Mouse (Mus musculus) hindbrain, embryonic 15.5 days (tissue): ENCODE measurements at regions not wholly inside any gene's neighbourhood (a gene's known extent, or its start where the extent isn't known, plus 50 kb on each side); places are given as distances from the start of the nearest gene placed in this dataset.

Experiments used
- ATAC-seq: fragments of 200-750 bp; cut with Nextera tagmentation; 2 replicates; pipeline ENCODE4 v1.8.0; 2017; ENCODE audit warnings: low read depth, moderate number of reproducible peaks, moderate TSS enrichment; ENCODE audit not compliant: low FRiP score
- H3K27ac ChIP-seq: fragments of 300-500 bp; sonication (generic); replicated peaks from 2 replicates; pipeline ENCODE4 v1.5.1; 2015; ENCODE audit warnings: mild to moderate bottlenecking, inconsistent platforms
- H3K27me3 ChIP-seq: fragments of 300-500 bp; sonication (generic); 2 replicates; pipeline ENCODE4 v1.6.1; 2015; ENCODE audit warnings: control low read depth, inconsistent platforms
- H3K36me3 ChIP-seq: fragments of 300-500 bp; sonication (generic); 2 replicates; pipeline ENCODE4 v1.6.1; 2015; ENCODE audit warnings: control low read depth, inconsistent platforms
- H3K4me1 ChIP-seq: fragments of 300-500 bp; sonication (generic); replicated peaks from 2 replicates; pipeline ENCODE4 v1.6.1; 2015; ENCODE audit warnings: control low read depth, inconsistent platforms
- H3K4me2 ChIP-seq: fragments of 300-500 bp; sonication (generic); 2 replicates; pipeline ENCODE4 v1.6.1; 2015; ENCODE audit warnings: moderate library complexity, mild to moderate bottlenecking, inconsistent platforms
- H3K4me3 ChIP-seq: fragments of 300-500 bp; sonication (generic); 2 replicates; pipeline ENCODE4 v1.5.1; 2015; ENCODE audit warnings: mild to moderate bottlenecking, inconsistent platforms
- H3K9ac ChIP-seq: fragments of 300-500 bp; sonication (generic); 2 replicates; pipeline ENCODE4 v1.6.1; 2015; ENCODE audit warnings: inconsistent platforms
- H3K9me3 ChIP-seq: fragments of 300-500 bp; sonication (generic); 2 replicates; pipeline ENCODE4 v1.6.1; 2016; ENCODE audit warnings: control low read depth, inconsistent platforms
- WGBS: fragments of 180-500 bp; shearing (Covaris S2); methylation state at CpG from one replicate; pipeline ENCODE4 v1.1.7; 2015; 5-methylcytosine and 5-hydroxymethylcytosine counted together

- ATAC-seq: peak; percentile 15; the same call in 1 of the 2 replicates
- Histone ChIP-seq H3K9me3 (no peaks in the 10 kb centered on the region), H3K27ac (no peak overlapping the region), H3K27me3 (no peaks in the 10 kb centered on the region), H3K4me1 (no peaks in the 10 kb centered on the region), H3K4me3 (peak overlapping the region; percentile 23; the same call in 1 of the 2 replicates), H3K4me2 (peak overlapping the region; percentile 47; the same call in 1 of the 2 replicates), H3K36me3 (no peaks in the 10 kb centered on the region), H3K9ac (no peak overlapping the region)
- 54% methylated on average over 5 of the region's 5 CpGs for WGBS
These were observed 82.1 kb upstream of the Rasgrf1 start for GRCm38 (mm10) chr9:89827564-89827963.

GRCm38 (mm10) chr9:89826712-89827548, 82.8 kb upstream of the Rasgrf1 start:
- Histone ChIP-seq H3K4me1 (peaks cover 1% of the 10 kb centered on the region), H3K27me3 (no peaks in the 10 kb centered on the region), H3K4me3 (peak overlapping the region; percentile 23), H3K36me3 (no peaks in the 10 kb centered on the region), H3K4me2 (peak overlapping the region; percentile 47), H3K9me3 (no peaks in the 10 kb centered on the region), H3K9ac (no peak overlapping the region), H3K27ac (no peak overlapping the region)
- 31% methylated on average over 24 of the region's 24 CpGs for WGBS
- peak; percentile 89 for ATAC-seq

- 0 out of 2 replicates have a peak, but pooled peaks have one; percentile 24 for ATAC-seq
- no peak overlapping the region for H3K9ac ChIP-seq
- H3K27ac ChIP-seq: peak overlapping the region; percentile 73
- WGBS: 75% methylated on average over 4 of the region's 4 CpGs
- H3K4me1 ChIP-seq: peaks cover 15% of the 10 kb centered on the region
- H3K4me3 ChIP-seq: no peak overlapping the region
- no peaks in the 10 kb centered on the region for H3K9me3 ChIP-seq
- H3K27me3 ChIP-seq: no peaks in the 10 kb centered on the region
- H3K4me2 ChIP-seq: 0 out of 2 replicates have a peak overlapping the region, but pooled peaks have one; percentile 21
- no peaks in the 10 kb centered on the region for H3K36me3 ChIP-seq
These were observed 83.6 kb upstream of the Ankrd34c start for GRCm38 (mm10) chr9:89821853-89822243.

GRCm38 (mm10) chr9:89821109-89821852, 83.0 kb upstream of the Ankrd34c start:
- Histone ChIP-seq H3K9ac (no peak overlapping the region), H3K4me2 (peak overlapping the region; percentile 21; the same call in 1 of the 2 replicates), H3K27me3 (no peaks in the 10 kb centered on the region), H3K27ac (peak overlapping the region; percentile 73), H3K9me3 (no peaks in the 10 kb centered on the region), H3K4me3 (no peak overlapping the region), H3K36me3 (no peaks in the 10 kb centered on the region), H3K4me1 (peaks cover 15% of the 10 kb centered on the region)
- ATAC-seq: peak; percentile 80
- 42% methylated on average over 20 of the region's 20 CpGs for WGBS

DNA sequence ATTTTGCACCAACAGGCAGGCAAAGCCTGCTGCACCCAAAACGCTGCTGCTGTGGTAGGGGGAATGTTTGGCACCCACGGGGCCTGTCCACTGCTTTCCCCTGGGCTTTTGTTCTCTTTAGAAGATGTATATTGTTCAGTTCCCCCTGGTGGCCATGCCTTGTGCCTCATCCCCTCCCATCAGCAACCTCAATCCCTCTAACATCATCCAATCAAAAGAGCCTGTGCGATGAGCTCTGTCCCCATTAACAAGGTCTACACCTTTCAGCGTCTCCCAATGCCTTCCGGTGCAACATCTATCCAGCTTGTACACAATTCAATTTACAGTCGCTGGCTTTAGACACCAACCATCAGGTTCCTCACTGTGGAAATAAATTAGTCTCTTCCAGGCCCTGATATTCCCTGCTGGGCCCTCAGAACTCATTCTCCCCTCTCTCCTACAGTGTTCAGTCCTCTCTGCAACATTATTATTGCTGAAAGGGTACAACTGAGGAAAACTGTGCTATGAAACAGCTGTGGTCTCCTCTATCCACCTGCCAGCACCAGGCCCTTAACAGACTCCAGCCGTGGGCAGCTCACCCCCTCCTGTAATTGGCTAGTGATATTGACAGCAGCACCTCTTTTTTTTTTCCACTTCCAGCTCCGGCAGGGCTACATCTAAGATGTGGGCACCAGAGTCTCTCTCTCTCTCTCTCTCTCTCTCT, 75.5 kb upstream of the Ankrd34c start:
- ATAC-seq: peak; percentile 61; the same call in 1 of the 2 replicates
- no peak overlapping the region for H3K27ac ChIP-seq
- peaks cover 8% of the 10 kb centered on the region; the same call in 1 of the 2 replicates for H3K4me1 ChIP-seq
- no peak overlapping the region for H3K4me2 ChIP-seq
- no peaks in the 10 kb centered on the region for H3K27me3 ChIP-seq
- H3K9me3 ChIP-seq: no peaks in the 10 kb centered on the region
- no peaks in the 10 kb centered on the region for H3K36me3 ChIP-seq
- WGBS: 31% methylated on average over 8 of the region's 8 CpGs
- no peak overlapping the region for H3K4me3 ChIP-seq
- H3K9ac ChIP-seq: no peak overlapping the region

GRCm38 (mm10) chr9:89807381-89807780, 69.1 kb upstream of the Ankrd34c start:
- Histone ChIP-seq H3K4me2 (no peak overlapping the region), H3K27ac (no peak overlapping the region), H3K36me3 (no peaks in the 10 kb centered on the region), H3K9me3 (no peaks in the 10 kb centered on the region), H3K4me1 (no peaks in the 10 kb centered on the region), H3K27me3 (no peaks in the 10 kb centered on the region), H3K9ac (no peak overlapping the region), H3K4me3 (no peak overlapping the region)
- 59% methylated on average over 6 of the region's 6 CpGs for WGBS
- no peak for ATAC-seq

DNA sequence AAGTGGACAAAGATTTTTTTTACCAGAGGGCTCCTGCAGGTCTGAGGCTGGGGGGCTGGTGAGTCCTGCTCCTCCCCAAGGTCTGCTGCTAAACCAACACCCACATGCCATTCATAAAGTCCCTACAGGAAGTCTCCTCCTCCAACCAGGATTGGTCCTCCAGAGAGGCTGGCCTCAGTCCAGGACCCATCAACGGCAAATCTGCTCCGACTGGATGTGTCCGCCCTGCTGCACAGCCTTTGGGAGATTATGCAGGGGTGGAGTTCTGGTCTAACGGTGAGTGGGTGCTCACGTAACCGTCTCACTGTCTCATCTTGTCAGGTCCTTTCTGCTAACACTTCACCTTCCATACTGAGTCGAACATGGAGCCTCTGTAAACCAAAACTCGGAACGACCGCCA, 64.4 kb upstream of the Ankrd34c start:
- ATAC-seq: 0 out of 2 replicates have a peak, but pooled peaks have one; percentile 19
- 81% methylated on average over 10 of the region's 10 CpGs for WGBS

DNA sequence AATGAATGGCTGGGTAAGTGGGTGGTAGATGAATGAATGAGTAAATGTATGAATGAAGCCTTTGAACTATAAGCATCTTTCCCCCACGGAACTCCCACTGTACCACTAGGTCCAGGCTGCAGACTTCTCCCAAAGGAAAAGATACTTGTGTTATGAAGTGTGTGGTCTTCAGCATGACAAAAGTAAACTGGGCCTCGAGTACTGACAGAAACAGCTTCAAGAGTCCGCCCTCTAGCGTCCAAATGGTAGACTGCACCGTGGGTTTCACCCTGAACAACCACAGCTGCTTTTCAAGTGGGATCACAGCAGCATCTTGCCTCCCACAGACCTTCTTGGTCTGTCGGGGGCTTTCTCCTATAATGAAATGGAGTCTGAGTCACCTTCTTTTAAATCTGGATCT, 54.7 kb upstream of the Ankrd34c start:
- no peak overlapping the region for H3K27ac ChIP-seq
- H3K4me2 ChIP-seq: no peak overlapping the region
- no peak overlapping the region for H3K9ac ChIP-seq
- peak; percentile 68 for ATAC-seq
- no peak overlapping the region for H3K4me3 ChIP-seq
- H3K27me3 ChIP-seq: no peaks in the 10 kb centered on the region
- no peaks in the 10 kb centered on the region for H3K9me3 ChIP-seq
- no peaks in the 10 kb centered on the region for H3K36me3 ChIP-seq
- 9% methylated on average over 6 of the region's 6 CpGs for WGBS
- no peaks in the 10 kb centered on the region for H3K4me1 ChIP-seq

More for the DNA sequence above, 64.4 kb upstream of the Ankrd34c start:
- Histone ChIP-seq H3K4me3 (no peak overlapping the region), H3K27me3 (no peaks in the 10 kb centered on the region), H3K27ac (no peak overlapping the region), H3K9me3 (no peaks in the 10 kb centered on the region), H3K9ac (no peak overlapping the region), H3K36me3 (no peaks in the 10 kb centered on the region), H3K4me2 (no peak overlapping the region), H3K4me1 (no peaks in the 10 kb centered on the region)

GRCm38 (mm10) chr9:89789926-89790325, 51.7 kb upstream of the Ankrd34c start:
- H3K36me3 ChIP-seq: no peaks in the 10 kb centered on the region
- H3K4me2 ChIP-seq: no peak overlapping the region
- no peak overlapping the region for H3K9ac ChIP-seq
- no peaks in the 10 kb centered on the region for H3K27me3 ChIP-seq
- no peaks in the 10 kb centered on the region for H3K4me1 ChIP-seq
- H3K4me3 ChIP-seq: no peak overlapping the region
- no peaks in the 10 kb centered on the region for H3K9me3 ChIP-seq
- no peak for ATAC-seq
- H3K27ac ChIP-seq: no peak overlapping the region
- 78% methylated on average over 5 of the region's 5 CpGs for whole genome bisulfite sequencing

GRCm38 (mm10) chr9:89788651-89789050, 50.4 kb upstream of the Ankrd34c start:
- 88% methylated on average over 1 of the region's 1 CpGs for WGBS

More at GRCm38 (mm10) chr9:89788651-89789050, 50.4 kb upstream of the Ankrd34c start:
- Histone ChIP-seq H3K4me3 (no peak overlapping the region), H3K36me3 (no peaks in the 10 kb centered on the region), H3K27me3 (no peaks in the 10 kb centered on the region), H3K9ac (no peak overlapping the region), H3K4me1 (no peaks in the 10 kb centered on the region), H3K4me2 (no peak overlapping the region), H3K9me3 (no peaks in the 10 kb centered on the region), H3K27ac (no peak overlapping the region)
- no peak for ATAC-seq
